Mouse (Mus musculus) layer of hippocampus, postnatal 36 days (tissue): ENCODE results near the gene Dcaf4. TPM values are rescaled to one million over a fixed set of nuclear protein-coding genes. Genes with fewer than 3 reads are reported as not detected.

Source experiments
- DNase-seq, 2 experiments: peaks; one replicate each; pipeline ENCODE4 v3.0.0; 2022
- total RNA-seq, 2 experiments: library from RNA; stranded (reverse); gene quantifications; 2 replicates each; pipeline ENCODE4 v1.2.3; 2021

Gene Dcaf4
- 10 to 100 TPM; 26.4 to 32.1 TPM for total RNA-seq

DNA sequence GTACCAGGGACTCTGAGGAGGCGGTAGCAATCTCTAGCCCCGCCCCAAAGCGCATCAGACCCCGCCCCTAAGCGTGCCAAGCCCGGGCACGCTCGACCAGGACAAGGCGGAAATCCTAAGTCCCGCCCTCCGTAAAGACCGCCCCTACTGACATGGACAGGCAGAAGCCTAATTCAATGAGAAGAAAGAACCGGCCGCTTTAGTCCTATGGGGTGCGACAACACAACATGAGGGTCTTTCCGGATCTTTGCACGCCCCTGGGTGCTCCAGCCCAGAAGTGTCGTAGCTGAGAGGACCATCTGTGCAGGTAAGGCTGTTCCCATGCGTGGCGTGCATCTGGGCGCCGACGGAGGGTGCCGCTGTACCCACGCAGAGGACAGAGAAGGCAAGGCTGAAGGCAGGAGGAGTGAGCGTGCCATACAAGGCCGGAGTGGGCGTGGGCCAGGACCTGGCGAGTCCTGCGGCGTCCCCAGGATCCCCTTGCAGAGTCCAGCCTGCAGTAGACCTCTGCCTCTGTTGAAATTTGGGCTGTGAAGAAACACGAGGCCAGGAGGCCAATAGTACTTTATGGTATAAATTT, at the start of gene Dcaf4:
Dcaf4 (plus strand) TSS at position 156 of the 580 bp plus-strand sequence.
- DNase-seq, result peak; percentile 93 to 94

- no peak for DNase-seq
Measured at GRCm38 (mm10) chr12:83471760-83472159, 48.5 kb upstream of the Dcaf4 start.

DNA sequence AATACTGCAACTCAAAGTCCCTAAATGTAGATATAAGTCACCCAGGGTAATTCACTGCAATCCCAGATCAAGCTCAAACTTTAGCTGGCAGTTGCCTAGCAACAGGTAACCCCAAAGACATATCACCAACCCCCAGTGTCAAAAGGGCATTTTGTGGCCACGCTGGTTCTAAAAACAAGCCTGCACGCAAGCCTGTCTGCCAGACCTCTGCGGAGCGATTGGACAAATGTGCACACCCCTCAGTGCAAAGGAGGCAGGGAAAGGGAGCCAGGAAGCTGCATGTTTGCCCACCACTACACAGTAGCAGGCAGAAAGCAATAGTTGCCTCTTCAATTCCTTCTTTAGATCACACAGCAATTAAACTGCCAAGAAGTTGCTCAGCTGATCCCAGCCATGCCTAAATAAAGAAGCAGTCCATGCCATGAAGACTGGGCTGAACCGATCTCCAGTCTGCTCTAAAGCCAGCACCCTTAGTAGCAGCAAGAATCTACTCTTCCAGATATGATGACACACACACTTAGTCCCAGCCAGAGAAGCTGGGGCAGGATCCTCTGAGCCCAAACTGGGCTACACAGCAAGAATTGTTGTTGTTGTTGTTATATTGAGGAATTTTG, 46.2 kb upstream of the Dcaf4 start:
- DNase-seq, result no peak

DNA sequence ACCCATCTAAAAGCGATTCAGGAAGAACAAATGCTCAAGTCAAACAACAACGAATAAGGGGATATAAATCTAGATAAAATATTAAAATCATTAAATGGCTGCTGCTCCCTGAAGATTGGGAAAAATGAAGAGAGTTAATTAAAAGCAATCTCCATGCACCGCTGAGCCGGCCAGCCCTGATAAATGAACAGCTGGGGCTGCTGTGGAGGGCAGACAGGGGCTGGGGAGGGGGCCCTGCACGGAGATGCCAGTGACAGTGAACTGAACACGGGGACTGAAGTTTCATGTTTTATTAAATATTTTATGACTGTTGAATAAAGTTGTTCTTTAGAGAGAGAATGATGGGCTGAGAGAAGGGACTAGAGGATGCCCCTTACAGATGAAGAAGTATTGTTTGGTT, 44.8 kb upstream of the Dcaf4 start:
- DNase-seq, result no peak

- no peak for DNase-seq
Measured at GRCm38 (mm10) chr12:83476277-83476676, 44.0 kb upstream of the Dcaf4 start.

DNA sequence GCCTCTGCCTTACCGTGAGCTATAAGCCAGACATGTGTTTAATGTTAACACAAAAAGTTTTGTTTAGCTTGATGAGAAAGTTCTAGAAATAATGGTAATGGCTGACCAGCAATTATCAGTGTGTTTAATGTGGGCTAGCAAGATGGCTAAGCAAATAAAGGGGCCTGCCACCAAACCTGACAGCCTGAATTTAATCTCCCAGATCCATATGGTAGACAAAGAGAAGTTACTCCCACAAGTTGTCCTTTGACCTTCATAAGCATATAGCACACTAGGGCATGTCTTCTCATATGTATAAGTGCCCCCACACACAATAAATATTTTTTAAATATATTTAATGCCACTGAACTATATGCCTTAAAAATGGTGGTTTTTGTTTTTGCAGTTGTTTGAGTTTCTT, 41.1 kb upstream of the Dcaf4 start:
- no peak for DNase-seq

GRCm38 (mm10) chr12:83479818-83480401, 40.4 kb upstream of the Dcaf4 start:
- DNase-seq, result no peak

DNA sequence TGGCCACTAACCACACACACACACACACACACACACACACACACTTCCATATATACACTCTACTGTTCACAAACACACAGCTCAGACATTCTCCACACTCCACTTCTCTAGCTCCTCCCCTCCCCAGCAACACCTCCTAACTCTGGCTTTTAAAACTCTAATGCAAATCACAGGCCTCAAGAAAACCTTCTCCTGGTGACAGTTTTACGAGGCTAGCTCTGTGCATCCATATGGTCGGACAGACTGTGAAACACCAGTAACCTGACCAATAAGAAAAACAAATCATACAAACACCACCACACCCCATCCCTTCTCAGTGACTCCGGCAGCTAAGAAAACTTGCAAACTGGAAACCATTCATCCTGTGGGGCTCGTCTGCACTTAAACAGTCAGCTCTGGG, 38.8 kb upstream of the Dcaf4 start:
- DNase-seq, result no peak

DNA sequence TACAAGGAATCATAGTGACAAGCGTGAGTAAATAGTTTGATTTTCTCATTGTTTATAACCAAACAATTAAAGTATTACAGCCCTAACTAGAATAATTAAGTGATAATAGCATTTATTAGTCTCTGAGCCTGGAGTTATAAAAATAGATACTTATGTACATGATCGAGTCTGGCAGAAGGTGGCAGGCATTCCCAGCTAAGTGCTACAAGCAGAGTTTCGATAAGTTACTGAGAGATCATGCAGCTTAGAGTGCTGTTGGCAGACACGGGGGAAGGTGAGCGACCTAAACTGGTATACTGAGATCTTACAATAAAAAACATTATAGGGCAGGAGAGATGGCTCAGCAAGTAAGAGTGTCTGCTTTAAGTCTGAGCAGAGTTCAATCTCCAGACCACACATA, 36.6 kb upstream of the Dcaf4 start:
- no peak for DNase-seq

DNA sequence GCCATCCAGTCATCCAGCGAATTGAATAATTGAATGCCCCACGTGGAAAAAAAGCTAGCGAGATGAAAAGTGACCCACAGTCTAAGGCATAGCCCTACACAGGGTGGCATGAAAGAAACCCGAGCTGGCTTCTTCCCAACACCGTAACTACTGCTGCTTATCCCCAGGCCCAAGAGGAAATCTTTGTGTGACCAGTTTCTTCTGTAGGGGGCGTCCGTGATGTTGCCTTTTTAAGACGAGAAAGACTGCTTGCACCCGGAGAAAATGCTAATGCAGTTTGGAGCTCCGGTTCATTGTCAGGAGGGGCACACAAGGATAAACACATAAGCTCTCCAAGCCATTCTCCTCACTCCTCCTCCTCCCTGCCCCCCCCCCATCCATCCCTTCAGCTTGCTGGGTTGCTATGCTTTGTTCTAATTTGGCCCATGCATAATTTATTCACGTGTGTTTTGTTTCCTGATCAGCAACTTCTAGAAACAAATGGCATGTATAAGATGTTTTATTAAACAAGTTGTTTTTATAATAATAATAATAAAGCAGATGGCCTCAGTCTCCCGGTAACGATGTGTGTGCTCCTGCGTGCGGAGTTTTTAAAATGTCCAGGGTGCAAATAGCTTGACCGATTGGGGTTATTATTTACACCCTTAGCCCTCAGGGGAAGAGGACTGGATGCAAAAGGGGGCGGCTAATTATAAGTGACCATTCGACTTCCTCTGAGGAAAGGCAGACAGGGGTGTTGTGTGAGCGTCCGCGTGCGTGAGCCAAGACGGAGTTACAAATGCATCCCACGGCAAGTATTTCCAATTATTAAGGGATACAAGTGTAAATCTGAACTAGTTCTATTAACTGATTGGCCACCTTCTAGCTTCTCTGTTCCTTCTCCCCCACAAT, 35.2 kb upstream of the Dcaf4 start:
- DNase-seq, result no peak

GRCm38 (mm10) chr12:83485911-83486670, 34.2 kb upstream of the Dcaf4 start:
- peak; percentile 55 to 63 for DNase-seq

DNA sequence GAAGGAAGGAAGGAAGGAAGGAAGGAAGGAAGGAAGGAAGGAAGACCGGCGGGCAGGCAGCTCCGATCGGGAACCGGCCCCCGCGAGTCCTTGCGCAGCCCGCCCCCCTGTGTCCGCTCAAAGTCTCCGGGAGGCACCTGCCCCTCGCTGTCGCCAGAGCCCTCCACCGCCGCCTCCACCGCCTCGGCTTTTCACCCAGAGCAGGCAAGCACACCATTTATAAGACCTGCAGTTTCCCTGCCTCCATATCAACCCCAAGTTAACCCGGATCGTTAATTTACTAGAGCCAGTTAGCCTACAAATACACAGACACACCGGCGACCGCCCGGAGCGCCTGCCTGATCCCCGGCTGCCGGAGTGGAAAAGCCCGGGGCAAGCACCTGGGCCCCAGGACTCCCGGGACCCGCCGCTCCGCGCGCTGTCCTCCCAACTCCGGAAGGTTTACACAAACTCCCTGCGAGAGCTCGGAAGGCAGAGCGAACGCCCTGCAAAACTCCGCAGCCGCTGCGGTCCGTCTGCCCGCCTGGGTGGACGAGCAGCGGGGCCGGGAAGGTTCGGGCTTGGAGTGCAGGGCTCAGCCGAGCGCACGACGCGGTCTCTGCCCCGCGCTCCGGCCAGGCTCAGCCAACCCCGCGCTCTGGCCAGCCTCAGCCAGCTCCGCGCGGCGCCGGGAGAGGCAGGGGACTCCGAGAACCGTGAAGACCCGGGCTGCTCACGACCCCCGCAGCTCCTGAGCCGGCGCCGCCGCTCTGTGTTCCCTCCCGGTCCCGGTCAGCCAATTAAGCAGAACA, 33.4 kb upstream of the Dcaf4 start:
- peak; percentile 49 to 51 for DNase-seq

GRCm38 (mm10) chr12:83487476-83487991, 32.7 kb upstream of the Dcaf4 start, which contains the start of gene Dpf3:
Dpf3 (minus strand) TSS chr12:83487716.
- peak; percentile 96 to 97 for DNase-seq

GRCm38 (mm10) chr12:83488211-83488941, 31.9 kb upstream of the Dcaf4 start:
- peak; percentile 13 to 26 for DNase-seq

DNA sequence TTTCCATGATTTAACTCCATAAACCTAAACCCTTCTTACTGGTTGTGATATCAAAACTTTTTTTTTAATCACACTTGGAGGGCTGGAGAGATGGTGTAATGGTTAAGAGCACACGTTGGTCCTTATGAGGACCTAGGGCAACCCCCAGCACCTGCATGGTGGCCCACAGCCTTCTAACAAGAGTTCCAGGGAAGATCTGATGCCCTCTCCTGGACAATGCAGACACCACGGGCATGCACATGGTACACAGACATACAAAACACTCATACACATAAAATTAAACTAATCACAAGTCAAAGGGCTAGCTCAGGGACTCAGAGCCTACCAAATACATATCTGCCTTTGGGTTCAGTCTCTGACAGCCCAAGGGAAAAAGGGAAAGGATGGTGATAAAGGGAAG, 30.5 kb upstream of the Dcaf4 start:
- no peak for DNase-seq

DNA sequence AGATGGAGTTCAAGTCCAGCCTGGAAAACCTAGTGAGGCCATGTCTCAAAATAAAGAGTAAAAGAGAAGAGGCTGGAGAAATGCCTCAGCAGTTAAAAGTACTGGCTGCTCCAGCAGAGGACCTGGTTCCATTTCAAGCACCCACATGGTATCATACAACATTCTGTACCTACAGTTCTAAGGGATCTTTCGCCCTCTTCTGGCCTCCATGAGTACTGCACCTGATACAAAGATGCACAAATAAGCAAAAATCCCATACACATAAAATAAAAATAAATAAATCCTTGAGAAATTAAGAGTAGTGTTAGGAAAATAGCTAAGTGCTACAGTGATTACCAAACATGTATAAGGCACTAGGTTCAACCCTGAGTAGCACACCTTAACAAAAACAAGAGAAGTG, 28.7 kb upstream of the Dcaf4 start:
- no peak for DNase-seq

DNA sequence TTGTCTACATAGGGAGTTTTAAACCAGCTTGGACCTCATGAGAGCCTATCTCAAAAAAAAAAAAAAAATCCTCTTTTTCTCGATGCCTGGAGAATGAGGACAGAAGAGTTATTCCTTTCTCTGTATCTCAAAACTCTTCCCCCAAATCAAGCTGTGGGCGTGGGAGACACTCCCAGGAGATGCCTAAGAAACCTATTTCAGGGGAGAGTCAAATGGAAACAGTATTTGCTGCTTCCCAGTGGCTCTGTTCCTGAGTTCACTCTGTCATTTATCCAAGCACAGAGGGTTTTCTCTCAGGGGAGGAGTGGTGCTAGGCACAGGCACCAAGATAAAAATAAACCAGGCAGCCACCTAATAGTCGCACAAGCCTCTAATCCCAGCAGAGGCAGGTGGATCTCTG, 27.5 kb upstream of the Dcaf4 start:
- no peak for DNase-seq

- DNase-seq, result no peak
Measured at GRCm38 (mm10) chr12:83494196-83494595, 26.1 kb upstream of the Dcaf4 start.

DNA sequence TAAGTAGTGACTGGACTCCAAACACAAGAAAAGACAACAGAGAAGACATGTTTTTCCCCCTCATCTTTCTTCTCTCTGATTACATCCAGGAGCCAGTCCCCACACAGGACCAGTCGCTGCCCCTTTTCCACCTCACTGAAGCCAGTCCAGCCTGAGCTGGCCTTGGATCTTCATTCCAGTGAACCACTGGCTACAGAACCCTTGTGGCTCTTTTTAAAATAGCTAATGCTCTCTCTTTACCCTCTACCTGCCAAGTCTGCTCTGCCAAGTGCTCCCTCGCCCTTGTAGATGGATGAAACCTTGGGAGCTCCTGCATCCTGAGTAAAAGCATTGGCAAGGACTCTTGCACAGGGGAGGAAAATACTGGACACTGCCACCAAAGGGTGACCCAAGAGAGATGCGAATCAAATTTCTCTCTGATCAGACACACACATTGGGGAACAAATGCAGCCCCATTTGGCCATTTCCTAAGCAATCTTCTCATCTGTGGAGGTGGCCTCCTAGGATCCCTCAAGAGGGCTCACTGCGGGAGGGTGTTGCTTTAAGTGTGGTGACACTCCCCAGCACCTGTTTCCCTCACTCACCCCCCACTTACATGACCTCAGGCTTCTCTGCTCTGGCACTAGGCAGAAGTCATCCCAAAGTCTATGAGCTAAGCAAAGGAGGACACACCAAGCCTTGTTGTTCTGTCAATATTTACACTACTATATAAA, 24.9 kb upstream of the Dcaf4 start:
- DNase-seq, result no peak

GRCm38 (mm10) chr12:83495961-83496282, 24.3 kb upstream of the Dcaf4 start:
- no peak for DNase-seq
